Mouse (Mus musculus) heart, embryonic 12.5 days (tissue): Measurements from ENCODE around the gene Pet100. TPM values are rescaled to one million over a fixed set of nuclear protein-coding genes. Genes with fewer than 3 reads are reported as not detected.

Experiments
- ATAC-seq: fragments of 200-750 bp; cut with Nextera tagmentation; 2 replicates; pipeline ENCODE4 v1.8.0; 2017; ENCODE audit warnings: moderate TSS enrichment, moderate library complexity; ENCODE audit not compliant: insufficient number of reproducible peaks, low FRiP score
- H3K27ac ChIP-seq: fragments of 300-500 bp; sonication (generic); 2 replicates; pipeline ENCODE4 v1.5.1; 2016; ENCODE audit warnings: mild to moderate bottlenecking, moderate library complexity; ENCODE audit not compliant: poor library complexity, severe bottlenecking
- H3K27me3 ChIP-seq: fragments of 300-500 bp; sonication (generic); replicated peaks from 2 replicates; pipeline ENCODE4 v1.6.1; 2016; ENCODE audit warnings: mild to moderate bottlenecking, moderate library complexity
- H3K36me3 ChIP-seq: fragments of 300-500 bp; sonication (generic); 2 replicates; pipeline ENCODE4 v1.6.1; 2016; ENCODE audit warnings: mild to moderate bottlenecking, moderate library complexity
- H3K4me1 ChIP-seq: fragments of 300-500 bp; sonication (generic); replicated peaks from 2 replicates; pipeline ENCODE4 v1.6.1; 2016; ENCODE audit warnings: mild to moderate bottlenecking
- H3K4me2 ChIP-seq: fragments of 300-500 bp; sonication (generic); 2 replicates; pipeline ENCODE4 v1.6.1; 2016; ENCODE audit warnings: mild to moderate bottlenecking, moderate library complexity
- H3K4me3 ChIP-seq: fragments of 300-500 bp; sonication (generic); 2 replicates; pipeline ENCODE4 v1.5.1; 2016; ENCODE audit warnings: mild to moderate bottlenecking
- H3K9ac ChIP-seq: fragments of 300-500 bp; sonication (generic); 2 replicates; pipeline ENCODE4 v1.6.1; 2016; ENCODE audit warnings: mild to moderate bottlenecking, moderate library complexity
- H3K9me3 ChIP-seq: fragments of 300-500 bp; sonication (generic); replicated peaks from 2 replicates; pipeline ENCODE4 v1.6.1; 2016; ENCODE audit warnings: mild to moderate bottlenecking, moderate library complexity
- WGBS: fragments of 180-500 bp; shearing (Covaris S2); methylation state at CpG from one replicate; pipeline ENCODE4 v1.1.7; 2016; 5-methylcytosine and 5-hydroxymethylcytosine counted together
- polyA plus RNA-seq: library from polyadenylated mRNA; unstranded; fragments of >200 nt; fragmentation: Nextera tagmentation; extraction: Ambion mirVana; gene quantifications from 2 replicates; pipeline ENCODE4 v1.2.1, GENCODE M21; 2016

The Pet100 gene
- polyA plus RNA-seq, 1 experiment from 2014 or later, result 110 TPM

GRCm38 (mm10) chr8:3626971-3627370 is 5.6 kb downstream of the Pet100 start:
- no peaks in the 10 kb centered on the region for H3K9me3 ChIP-seq
- no peak overlapping the region for H3K4me2 ChIP-seq
- H3K27me3 ChIP-seq, result 0 out of 2 replicates have a peak, but pooled peaks cover 5% of the 10 kb centered on the region
- H3K27ac ChIP-seq, result no peak overlapping the region
- peaks cover 13% of the 10 kb centered on the region for H3K4me1 ChIP-seq
- no peak for ATAC-seq
- H3K36me3 ChIP-seq, result no peaks in the 10 kb centered on the region
- WGBS, result 52% methylated on average over 5 of the region's 5 CpGs
- H3K4me3 ChIP-seq, result no peak overlapping the region
- H3K9ac ChIP-seq, result no peak overlapping the region

GRCm38 (mm10) chr8:3628014-3628413 is 6.7 kb downstream of the Pet100 start:
- 0 out of 2 replicates have a peak, but pooled peaks cover 5% of the 10 kb centered on the region for H3K27me3 ChIP-seq
- no peak for ATAC-seq
- H3K9ac ChIP-seq, result no peak overlapping the region
- 24% methylated on average over 5 of the region's 5 CpGs for WGBS
- H3K4me3 ChIP-seq, result no peak overlapping the region
- H3K9me3 ChIP-seq, result no peaks in the 10 kb centered on the region
- H3K36me3 ChIP-seq, result no peaks in the 10 kb centered on the region
- no peak overlapping the region for H3K4me2 ChIP-seq
- no peak overlapping the region for H3K27ac ChIP-seq
- H3K4me1 ChIP-seq, result peaks cover 9% of the 10 kb centered on the region

GRCm38 (mm10) chr8:3630647-3631477 is 9.5 kb downstream of the Pet100 start, which contains the start of gene Stxbp2:
TSS of gene Stxbp2 (plus strand) at chr8:3630955.
- Histone ChIP-seq H3K9me3 (no peaks in the 10 kb centered on the region), H3K9ac (peak within 1 kb of the TSS; percentile 68), H3K4me2 (peak within 1 kb of the TSS; percentile 77), H3K27ac (no peak within 1 kb of the TSS), H3K36me3 (peaks cover 25% of the 10 kb centered on the region), H3K4me1 (peaks cover 9% of the 10 kb centered on the region), H3K27me3 (0 out of 2 replicates have a peak, but pooled peaks cover 5% of the 10 kb centered on the region), H3K4me3 (peak within 1 kb of the TSS; percentile 69)
- WGBS, result 6% methylated on average over 47 of the region's 47 CpGs
- peak; percentile 91 for ATAC-seq

DNA sequence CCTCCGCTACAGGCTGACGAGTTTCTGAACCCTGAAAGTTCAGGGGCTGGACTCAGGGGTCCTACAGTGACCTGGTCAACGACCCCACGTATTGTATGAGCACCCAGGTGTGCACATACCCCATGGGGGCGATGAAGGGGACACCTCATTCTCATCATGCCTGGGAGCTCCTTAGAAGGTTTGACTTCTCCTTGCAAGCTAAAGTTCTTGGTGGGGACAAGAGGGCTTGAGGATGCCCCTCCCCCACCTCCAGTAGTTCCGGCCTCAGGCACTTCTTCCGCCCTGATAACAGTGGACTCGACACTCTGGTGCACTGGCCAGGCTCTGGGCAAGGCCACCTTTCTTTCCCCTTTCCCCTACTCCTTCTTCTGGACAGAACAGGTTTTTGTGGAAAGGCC is 10.1 kb downstream of the Pet100 start:
- ATAC-seq, result peak; percentile 70; the same call in 1 of the 2 replicates

DNA sequence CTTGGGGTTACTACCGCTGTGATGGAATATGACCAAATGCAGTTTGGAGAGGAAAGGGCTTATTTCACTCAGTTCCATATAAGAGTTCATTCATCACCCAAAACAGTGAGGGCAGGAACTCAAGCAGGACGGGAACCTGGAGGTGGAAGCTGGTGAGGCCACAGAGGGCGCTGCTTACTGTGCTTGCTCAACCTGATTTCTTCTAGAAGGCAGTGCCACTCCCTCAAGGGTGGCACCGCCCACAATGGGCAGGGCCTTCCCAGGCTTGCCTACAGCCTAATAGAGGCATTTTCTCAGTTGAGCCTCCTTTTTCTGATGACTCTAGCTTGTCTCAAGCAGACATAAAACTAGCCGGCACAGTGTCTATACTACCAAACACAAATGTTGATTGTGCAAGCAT is 24.5 kb downstream of the Pet100 start:
- no peak for ATAC-seq

More for the DNA sequence above, 10.1 kb downstream of the Pet100 start:
- H3K36me3 ChIP-seq, result peaks cover 31% of the 10 kb centered on the region
- H3K27me3 ChIP-seq, result 0 out of 2 replicates have a peak, but pooled peaks cover 5% of the 10 kb centered on the region
- peak overlapping the region; percentile 68 for H3K9ac ChIP-seq
- H3K4me1 ChIP-seq, result peaks cover 9% of the 10 kb centered on the region
- WGBS, result 12% methylated on average over 8 of the region's 8 CpGs
- H3K4me2 ChIP-seq, result peak overlapping the region; percentile 77
- H3K9me3 ChIP-seq, result no peaks in the 10 kb centered on the region
- H3K4me3 ChIP-seq, result peak overlapping the region; percentile 69
- H3K27ac ChIP-seq, result no peak overlapping the region

GRCm38 (mm10) chr8:3646824-3647531 is 25.6 kb downstream of the Pet100 start:
- H3K4me1 ChIP-seq, result no peaks in the 10 kb centered on the region
- no peak overlapping the region for H3K4me2 ChIP-seq
- no peak for ATAC-seq
- no peak overlapping the region for H3K9ac ChIP-seq
- WGBS, result 77% methylated on average over 6 of the region's 6 CpGs
- no peak overlapping the region for H3K4me3 ChIP-seq
- H3K27ac ChIP-seq, result no peak overlapping the region
- peaks cover 8% of the 10 kb centered on the region; the same call in 1 of the 2 replicates for H3K36me3 ChIP-seq
- H3K27me3 ChIP-seq, result no peaks in the 10 kb centered on the region
- no peaks in the 10 kb centered on the region for H3K9me3 ChIP-seq

More for the DNA sequence above, 24.5 kb downstream of the Pet100 start:
- 16% methylated on average over 5 of the region's 5 CpGs for WGBS
- Histone ChIP-seq H3K4me2 (no peak overlapping the region), H3K4me1 (no peaks in the 10 kb centered on the region), H3K36me3 (peaks cover 20% of the 10 kb centered on the region; the same call in 1 of the 2 replicates), H3K9me3 (no peaks in the 10 kb centered on the region), H3K9ac (no peak overlapping the region), H3K27ac (no peak overlapping the region), H3K4me3 (no peak overlapping the region), H3K27me3 (no peaks in the 10 kb centered on the region)

DNA sequence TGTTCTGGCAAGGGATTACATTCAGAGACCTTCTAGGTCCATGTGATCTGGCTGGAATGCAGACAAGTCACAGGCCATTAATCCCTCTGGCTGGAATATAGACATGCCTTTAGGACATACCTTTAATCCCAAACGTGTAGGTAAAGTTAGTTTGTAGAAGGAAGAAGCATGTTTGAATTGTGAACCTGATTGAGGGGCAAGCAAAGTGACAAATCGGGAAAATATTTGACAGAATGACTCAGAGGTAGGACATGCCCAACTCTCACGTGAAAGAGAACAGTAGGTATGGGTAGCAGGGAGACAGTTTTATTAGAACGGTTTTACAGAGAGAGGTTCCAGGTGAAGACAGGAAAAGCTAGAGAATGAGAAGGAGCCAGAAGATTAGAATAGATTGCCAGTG is 26.2 kb downstream of the Pet100 start:
- Histone ChIP-seq H3K4me1 (no peaks in the 10 kb centered on the region), H3K9me3 (no peaks in the 10 kb centered on the region), H3K4me3 (no peak overlapping the region), H3K36me3 (peaks cover 6% of the 10 kb centered on the region; the same call in 1 of the 2 replicates), H3K9ac (no peak overlapping the region), H3K4me2 (no peak overlapping the region), H3K27ac (no peak overlapping the region), H3K27me3 (no peaks in the 10 kb centered on the region)
- whole genome bisulfite sequencing, result 71% methylated on average over 4 of the region's 4 CpGs
- ATAC-seq, result no peak

DNA sequence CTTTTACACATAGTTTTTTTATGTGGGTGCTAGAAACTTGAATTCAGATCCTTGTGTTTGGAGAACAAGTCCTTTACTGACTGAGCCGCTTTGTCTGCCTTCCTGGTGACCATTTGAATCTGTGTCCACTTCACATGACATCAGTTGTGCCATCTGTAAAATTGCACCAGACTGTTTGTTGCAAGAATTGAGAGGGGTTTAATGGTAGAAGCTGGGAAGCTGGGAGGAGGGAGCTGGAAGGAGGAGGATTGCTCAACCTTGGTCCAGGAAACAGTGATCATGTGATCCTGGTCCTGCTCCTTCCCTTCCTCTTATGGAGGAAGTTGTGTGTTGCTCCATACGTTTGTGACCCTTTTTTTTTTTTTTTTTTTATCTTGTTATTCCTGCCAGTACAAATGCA is 26.9 kb downstream of the Pet100 start:
- ATAC-seq, result no peak
- H3K27me3 ChIP-seq, result no peaks in the 10 kb centered on the region
- no peak overlapping the region for H3K4me2 ChIP-seq
- H3K36me3 ChIP-seq, result no peaks in the 10 kb centered on the region
- H3K27ac ChIP-seq, result no peak overlapping the region
- H3K4me1 ChIP-seq, result no peaks in the 10 kb centered on the region
- no peak overlapping the region for H3K9ac ChIP-seq
- no peaks in the 10 kb centered on the region for H3K9me3 ChIP-seq
- WGBS, result 66% methylated on average over 2 of the region's 2 CpGs
- H3K4me3 ChIP-seq, result no peak overlapping the region

GRCm38 (mm10) chr8:3648990-3649389 is 27.6 kb downstream of the Pet100 start:
- Histone ChIP-seq H3K4me3 (no peak overlapping the region), H3K4me1 (no peaks in the 10 kb centered on the region), H3K9me3 (no peaks in the 10 kb centered on the region), H3K27ac (no peak overlapping the region), H3K9ac (no peak overlapping the region), H3K27me3 (no peaks in the 10 kb centered on the region), H3K4me2 (peak overlapping the region; percentile 17; the same call in 1 of the 2 replicates), H3K36me3 (no peaks in the 10 kb centered on the region)
- ATAC-seq, result no peak
- WGBS, result 52% methylated on average over 1 of the region's 1 CpGs

GRCm38 (mm10) chr8:3652845-3653244 is 31.5 kb downstream of the Pet100 start:
- WGBS, result 60% methylated on average over 3 of the region's 3 CpGs
- no peak for ATAC-seq
- Histone ChIP-seq H3K4me2 (no peak overlapping the region), H3K9me3 (no peaks in the 10 kb centered on the region), H3K4me3 (no peak overlapping the region), H3K27me3 (peaks cover 9% of the 10 kb centered on the region), H3K36me3 (no peaks in the 10 kb centered on the region), H3K9ac (no peak overlapping the region), H3K4me1 (no peaks in the 10 kb centered on the region), H3K27ac (no peak overlapping the region)
